Comparison of ENCODE assay signal across 16 mouse cellular contexts in genomic region chr7:112144646-112145179, GRCm38 (mm10). TPM values are rescaled to one million over a fixed set of nuclear protein-coding genes. Genes with fewer than 3 reads are reported as not detected.
DNase-seq lines count a peak whose midpoint lies in the region; ATAC-seq and TF ChIP-seq lines count a peak whose summit lies in the region.
"Had no signal": no experiment of that assay in that cellular context is flagged by ENCODE, and none has a peak within 500 bp of the region (broad histone marks: within the 10 kb centered on the region; RNA-seq: fewer than 3 reads in every experiment).

No protein-coding gene starts in this region.

- no peaks in the 10 kb centered on the region for H3K9me3 ChIP-seq in embryonic facial prominence, embryonic 10.5 days
- H3K9me3 ChIP-seq in embryonic facial prominence, embryonic 14.5 days (ENCODE audit: control insufficient read depth, low read length): no peaks in the 10 kb centered on the region
- H3K9me3 ChIP-seq in limb, embryonic 15.5 days: no peaks in the 10 kb centered on the region
- H3K9me3 ChIP-seq: midbrain, embryonic 15.5 days had no signal

- no peaks in the 10 kb centered on the region for H3K36me3 ChIP-seq in embryonic facial prominence, embryonic 10.5 days (replicated peaks)
- 0 out of 2 replicates have a peak, but pooled peaks cover 5% of the 10 kb centered on the region for H3K36me3 ChIP-seq in embryonic facial prominence, embryonic 14.5 days (ENCODE audit: control insufficient read depth, insufficient read depth, low read length)
- peaks cover 7% of the 10 kb centered on the region; the same call in 1 of the 2 replicates for H3K36me3 ChIP-seq in limb, embryonic 15.5 days
- H3K36me3 ChIP-seq: midbrain, embryonic 15.5 days had no signal

- intact Hi-C loops in gastrocnemius, adult 2 months (cut with DNase I): no loop called here
- intact Hi-C loops in left cerebral cortex, postnatal 25 days (cut with DNase I): no loop called here

- H3K27ac ChIP-seq in gastrocnemius, adult 2 months: peak overlapping the region; percentile 78
- peak overlapping the region; percentile 74 for H3K27ac ChIP-seq in embryonic facial prominence, embryonic 10.5 days (replicated peaks)
- peak overlapping the region; percentile 76 for H3K27ac ChIP-seq in embryonic facial prominence, embryonic 14.5 days (replicated peaks; ENCODE audit: low read depth, low read length)
- H3K27ac ChIP-seq in limb, embryonic 15.5 days: 0 out of 2 replicates have a peak overlapping the region, but pooled peaks have one; percentile 38
- H3K27ac ChIP-seq: left cerebral cortex, adult 2 months; midbrain, embryonic 15.5 days had no signal

- peaks cover 35% of the 10 kb centered on the region for H3K4me1 ChIP-seq in embryonic facial prominence, embryonic 10.5 days
- peaks cover 34% of the 10 kb centered on the region for H3K4me1 ChIP-seq in embryonic facial prominence, embryonic 14.5 days (ENCODE audit: control insufficient read depth, insufficient read depth, low read length)
- H3K4me1 ChIP-seq in limb, embryonic 15.5 days: peaks cover 38% of the 10 kb centered on the region

- no peaks in the 10 kb centered on the region for H3K27me3 ChIP-seq in embryonic facial prominence, embryonic 10.5 days (replicated peaks; ENCODE audit: low read depth, poor library complexity, severe bottlenecking)
- no peaks in the 10 kb centered on the region for H3K27me3 ChIP-seq in embryonic facial prominence, embryonic 14.5 days (replicated peaks; ENCODE audit: control insufficient read depth, insufficient read depth, low read length)
- no peaks in the 10 kb centered on the region for H3K27me3 ChIP-seq in limb, embryonic 15.5 days
- H3K27me3 ChIP-seq: midbrain, embryonic 15.5 days had no signal

- DNase-seq in gastrocnemius, adult 2 months: peak; percentile 34
- DNase-seq in gastrocnemius, adult 8-10 months (ENCODE audit: low spot score in 2 of 2): no peak
- peak; percentile 56 for DNase-seq in embryonic facial prominence, embryonic 10.5 days (ENCODE audit: low spot score)
- peak; percentile 84 for DNase-seq in embryonic facial prominence, embryonic 14.5 days (ENCODE audit: low spot score)
- DNase-seq in kidney, postnatal 10 days: no peak
- no peak for DNase-seq in left cerebral cortex, postnatal 25 days (ENCODE audit: low spot score in 2 of 2)
- DNase-seq: adrenal gland, adult 2 months; cerebellum, adult 8-10 months; heart, postnatal 14 days; lung, embryonic 14.5 days; thymus, adult 2 months had no signal

- no peak overlapping the region for H3K4me3 ChIP-seq in gastrocnemius, adult 2 months
- no peak overlapping the region for H3K4me3 ChIP-seq in embryonic facial prominence, embryonic 10.5 days
- H3K4me3 ChIP-seq in embryonic facial prominence, embryonic 14.5 days (ENCODE audit: low read depth, low read length): no peak overlapping the region
- no peak overlapping the region for H3K4me3 ChIP-seq in limb, embryonic 15.5 days
- H3K4me3 ChIP-seq: left cerebral cortex, adult 2 months; midbrain, embryonic 15.5 days had no signal

- 41% methylated on average over 11 of the region's 11 CpGs for WGBS in embryonic facial prominence, embryonic 10.5 days
- 29% methylated on average over 11 of the region's 11 CpGs for WGBS in embryonic facial prominence, embryonic 14.5 days
- 36% methylated on average over 11 of the region's 11 CpGs for WGBS in limb, embryonic 15.5 days

- no peak for TF ChIP-seq CTCF in gastrocnemius, adult 2 months (IDR thresholded peaks at IDR 0.05)

- H3K9ac ChIP-seq in embryonic facial prominence, embryonic 14.5 days (ENCODE audit: low read depth, low read length): no peak overlapping the region
- H3K9ac ChIP-seq in limb, embryonic 15.5 days: no peak overlapping the region
- H3K9ac ChIP-seq: lung, embryonic 14.5 days; midbrain, embryonic 15.5 days had no signal

- peak; percentile 84 for ATAC-seq in embryonic facial prominence, embryonic 14.5 days (ENCODE audit: low read depth)
- ATAC-seq in limb, embryonic 15.5 days (ENCODE audit: insufficient number of reproducible peaks, low FRiP score, low TSS enrichment, low read depth): no peak
- ATAC-seq: inflammation-experienced regulatory T-cells, adult 6 months; midbrain, embryonic 15.5 days had no signal

- no peak overlapping the region for H3K4me2 ChIP-seq in embryonic facial prominence, embryonic 14.5 days (ENCODE audit: low read depth, low read length)
- no peak overlapping the region for H3K4me2 ChIP-seq in limb, embryonic 15.5 days
- H3K4me2 ChIP-seq: liver, embryonic 11.5 days; lung, embryonic 14.5 days; midbrain, embryonic 15.5 days had no signal

RNA-seq across cellular contexts. Expression of gene Dkk3, which starts 14.1 kb away (rescaled TPM):
- 1 to 10 TPM; 2.1 to 2.4 TPM for total RNA-seq in gastrocnemius, adult 2 months (2021)
- total RNA-seq in gastrocnemius, adult 8-10 months (2022): 10 to 100 TPM in 2 of 4 experiments, 1 to 10 TPM in 2; 4.8 to 19.6 (median 8.7) TPM
- 10.8 and 15.2 TPM in 2 replicates for polyA plus RNA-seq in embryonic facial prominence, embryonic 10.5 days (2016; fragmentation: Nextera tagmentation; extraction: Ambion mirVana)
- polyA plus RNA-seq in embryonic facial prominence, embryonic 14.5 days (2014; fragmentation: Nextera tagmentation; extraction: Ambion mirVana): 54.7 and 55.0 TPM in 2 replicates
- 99.3 and 106 TPM in 2 replicates for polyA plus RNA-seq in limb, embryonic 15.5 days (2015; fragmentation: Nextera tagmentation; extraction: Ambion mirVana)
- total RNA-seq in left cerebral cortex, postnatal 25 days (2021): 100 to 1,000 TPM; 117 to 160 TPM

Comparison
In these comparisons a context has a peak if more than half of its experiments do, and no peak if none do; other contexts are left out.
1. DNase-seq: peak in gastrocnemius, adult 2 months (single experiment), embryonic facial prominence, embryonic 10.5 days (single experiment) and embryonic facial prominence, embryonic 14.5 days (single experiment); none in gastrocnemius, adult 8-10 months (0 of 2), kidney, postnatal 10 days (single experiment) and left cerebral cortex, postnatal 25 days (0 of 2).
2. RNA of gene Dkk3, which starts 14.1 kb away (total RNA-seq): 117 to 160 TPM in left cerebral cortex, postnatal 25 days; 4.8 to 19.6 TPM in gastrocnemius, adult 8-10 months and 2.1 to 2.4 TPM in gastrocnemius, adult 2 months; every median in the first group is over 4 times any median in the second.
3. Peak in every context shown above with its lines, with median percentiles within 50 percentile points of each other: H3K27ac ChIP-seq.